ENCODE assay signal across 13 mouse cellular contexts in genomic region chr5:64679996-64680625, GRCm38 (mm10).
DNase-seq lines count a peak whose midpoint lies in the region; ATAC-seq lines count a peak whose summit lies in the region.
"Had no signal": no experiment of that assay in that cellular context is flagged by ENCODE, and none has a peak within 500 bp of the region (broad histone marks: within the 10 kb centered on the region; RNA-seq: fewer than 3 reads in every experiment).

No protein-coding gene starts in this region.

- H3K4me1 ChIP-seq in kidney, embryonic 15.5 days = 0 out of 2 replicates have a peak, but pooled peaks cover 8% of the 10 kb centered on the region
- H3K4me1 ChIP-seq in heart, embryonic 15.5 days (replicated peaks) = peaks cover 13% of the 10 kb centered on the region; the same call in 1 of the 2 replicates
- H3K4me1 ChIP-seq: hindbrain, embryonic 12.5 days; limb, embryonic 12.5 days; neural tube, embryonic 12.5 days had no signal

- no peak overlapping the region for H3K4me2 ChIP-seq in kidney, embryonic 15.5 days
- no peak overlapping the region for H3K4me2 ChIP-seq in heart, embryonic 15.5 days
- H3K4me2 ChIP-seq: hindbrain, embryonic 12.5 days; limb, embryonic 12.5 days; midbrain, embryonic 11.5 days; neural tube, embryonic 12.5 days had no signal

- no peaks in the 10 kb centered on the region for H3K27me3 ChIP-seq in kidney, embryonic 15.5 days
- H3K27me3 ChIP-seq in heart, embryonic 15.5 days = no peaks in the 10 kb centered on the region
- H3K27me3 ChIP-seq: hindbrain, embryonic 12.5 days; limb, embryonic 12.5 days; neural tube, embryonic 12.5 days had no signal

- H3K27ac ChIP-seq in kidney, embryonic 15.5 days = no peak overlapping the region
- H3K27ac ChIP-seq in heart, embryonic 15.5 days = no peak overlapping the region
- H3K27ac ChIP-seq: hindbrain, embryonic 12.5 days; limb, embryonic 12.5 days; neural tube, embryonic 12.5 days had no signal

- ATAC-seq in kidney, embryonic 15.5 days (replicated peaks; ENCODE audit: low FRiP score) = no peak
- no peak for ATAC-seq in heart, embryonic 15.5 days (replicated peaks; ENCODE audit: insufficient number of reproducible peaks, insufficient read depth, low FRiP score, low read depth)

- H3K9me3 ChIP-seq in kidney, embryonic 15.5 days (replicated peaks) = no peaks in the 10 kb centered on the region
- H3K9me3 ChIP-seq in heart, embryonic 15.5 days (replicated peaks) = no peaks in the 10 kb centered on the region
- H3K9me3 ChIP-seq: hindbrain, embryonic 12.5 days; limb, embryonic 12.5 days; neural tube, embryonic 12.5 days had no signal

- H3K36me3 ChIP-seq in kidney, embryonic 15.5 days = no peaks in the 10 kb centered on the region
- no peaks in the 10 kb centered on the region for H3K36me3 ChIP-seq in heart, embryonic 15.5 days
- H3K36me3 ChIP-seq: hindbrain, embryonic 12.5 days; limb, embryonic 12.5 days; neural tube, embryonic 12.5 days had no signal

- H3K9ac ChIP-seq in kidney, embryonic 15.5 days = no peak overlapping the region
- no peak overlapping the region for H3K9ac ChIP-seq in heart, embryonic 15.5 days
- H3K9ac ChIP-seq: hindbrain, embryonic 12.5 days; limb, embryonic 12.5 days; neural tube, embryonic 12.5 days had no signal

- peak; percentile 44 for DNase-seq in kidney, postnatal 10 days
- DNase-seq in ZHBTc4 (ENCODE audit: low read depth, low spot score) = peak; percentile 83
- DNase-seq in lung, postnatal 36 days = peak; percentile 51
- no peak for DNase-seq in layer of hippocampus, postnatal 10 days (ENCODE audit: low spot score in 2 of 2)
- no peak for DNase-seq in cerebellum, postnatal 25 days
- DNase-seq: cerebellum, postnatal 14 days; right cerebral cortex, postnatal 25 days had no signal

- H3K4me3 ChIP-seq in kidney, embryonic 15.5 days (replicated peaks) = no peak overlapping the region
- H3K4me3 ChIP-seq in heart, embryonic 15.5 days = peak overlapping the region; percentile 9; the same call in 1 of the 2 replicates
- H3K4me3 ChIP-seq: hindbrain, embryonic 12.5 days; limb, embryonic 12.5 days; neural tube, embryonic 12.5 days had no signal

- 70% methylated on average over 18 of the region's 18 CpGs for WGBS in kidney, embryonic 15.5 days
- 65% methylated on average over 18 of the region's 18 CpGs for WGBS in heart, embryonic 15.5 days

Comparison
In these comparisons a context has a peak if more than half of its experiments do, and no peak if none do; other contexts are left out.
1. DNase-seq: peak in kidney, postnatal 10 days (single experiment), ZHBTc4 (single experiment) and lung, postnatal 36 days (single experiment); none in layer of hippocampus, postnatal 10 days (0 of 2) and cerebellum, postnatal 25 days (0 of 2).